Mouse (Mus musculus) heart, adult 2 months (tissue): ENCODE results near the gene E130218I03Rik. TPM values are rescaled to one million over a fixed set of nuclear protein-coding genes. Genes with fewer than 3 reads are reported as not detected.

Source experiments
- DNase-seq, 2 experiments: peaks; one replicate each; pipeline ENCODE4 v3.0.0; 2021
- H3K27ac ChIP-seq: fragments of 200-600 bp; 2 replicates; pipeline ENCODE4 v1.8.1; 2022
- H3K27me3 ChIP-seq: fragments of 200-500 bp; 2 replicates; pipeline ENCODE4 v1.6.1; 2012; ENCODE audit warnings: mild to moderate bottlenecking, low read length, inconsistent platforms, mixed read lengths; ENCODE audit not compliant: control insufficient read depth, insufficient read depth
- H3K36me3 ChIP-seq: fragments of 200-500 bp; 2 replicates; pipeline ENCODE4 v1.6.1; 2012; ENCODE audit warnings: low read length, inconsistent platforms; ENCODE audit not compliant: control insufficient read depth, insufficient read depth
- H3K4me1 ChIP-seq: fragments of 200-500 bp; 2 replicates; pipeline ENCODE4 v1.6.1; 2011; ENCODE audit warnings: low read length; ENCODE audit not compliant: control insufficient read depth, insufficient read depth
- H3K4me3 ChIP-seq: fragments of 200-600 bp; 2 replicates; pipeline ENCODE4 v1.8.1; 2022
- H3K79me2 ChIP-seq: fragments of 200-500 bp; replicated peaks from 2 replicates; pipeline ENCODE4 v1.6.1; 2012; ENCODE audit warnings: mild to moderate bottlenecking, inconsistent platforms, low read length, moderate library complexity, mixed read lengths; ENCODE audit not compliant: control insufficient read depth, insufficient read depth
- H3K9ac ChIP-seq: fragments of 200-500 bp; 2 replicates; pipeline ENCODE4 v1.6.1; 2012; ENCODE audit warnings: low read depth, mild to moderate bottlenecking, control low read depth, inconsistent platforms, low read length, mixed read lengths
- CTCF ChIP-seq: fragments of 200-600 bp; IDR thresholded peaks from 2 replicates; pipeline ENCODE4 v1.8.1; 2022; ENCODE audit warnings: antibody characterized with exemption, mild to moderate bottlenecking, moderate library complexity
- EP300 ChIP-seq: fragments of 200-500 bp; IDR thresholded peaks from 2 replicates; pipeline ENCODE4 v1.6.1; 2011; ENCODE audit warnings: low read depth, low read length, control low read depth; ENCODE audit not compliant: insufficient read depth
- POLR2A ChIP-seq: fragments of 200-500 bp; IDR thresholded peaks from 2 replicates; pipeline ENCODE4 v1.6.1; 2011; ENCODE audit warnings: mild to moderate bottlenecking, low read depth, low read length, control low read depth; ENCODE audit not compliant: insufficient read depth
- WGBS: fragments of 180-500 bp; shearing (Covaris S2); methylation state at CpG from one replicate; pipeline ENCODE4 v1.1.7; 2018; 5-methylcytosine and 5-hydroxymethylcytosine counted together
- intact Hi-C: fragments of 180-260 bp; cut with DNase I; formaldehyde crosslinking; loops from one replicate; pipeline ENCODE4 v1.15.1; 2025
- polyA plus RNA-seq: library from polyadenylated mRNA; depleted of rRNA; stranded (reverse); fragments of >200 nt; gene quantifications from 2 replicates; pipeline ENCODE4 v1.2.3, GENCODE M21; 2012
- total RNA-seq, 2 experiments: library from RNA; stranded (reverse); gene quantifications; 2 replicates each; pipeline ENCODE4 v1.2.3; 2021

Gene E130218I03Rik
- total and polyA plus RNA-seq, 3 experiments = not detected

DNA sequence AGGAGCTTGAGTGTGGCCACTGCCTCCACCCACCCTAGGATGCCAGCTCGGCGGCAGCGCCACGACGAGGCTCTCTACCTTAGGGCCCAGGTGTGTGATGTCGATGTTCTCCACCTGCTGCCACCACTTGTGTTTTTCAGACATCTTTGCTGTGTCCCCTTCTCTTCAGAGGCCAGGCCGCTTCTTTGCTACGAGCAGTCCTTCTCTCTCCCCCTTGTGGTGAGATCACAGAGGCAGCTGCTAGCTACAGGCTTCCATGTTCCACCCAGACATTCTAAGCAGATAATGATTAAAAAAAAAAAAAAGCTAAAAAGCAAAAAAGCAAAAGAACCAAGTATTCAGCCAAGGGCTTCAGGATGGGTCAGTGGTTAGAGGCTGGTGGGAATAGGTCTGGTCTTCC is 16.3 kb upstream of the E130218I03Rik start, which contains the start of gene Catsper4:
TSS of gene Catsper4 (minus strand) at position 190 of the 400 bp plus-strand sequence.
- WGBS = 73% methylated on average over 8 of the region's 8 CpGs
- intact Hi-C loops = no loop called here

GRCm38 (mm10) chr4:134230431-134230830 is 13.0 kb upstream of the E130218I03Rik start:
- WGBS = 34% methylated on average over 8 of the region's 8 CpGs
- TF ChIP-seq EP300 (no peak), POLR2A (no peak), CTCF (no peak)
- Histone ChIP-seq H3K36me3 (no peaks in the 10 kb centered on the region), H3K4me3 (no peak overlapping the region), H3K4me1 (no peaks in the 10 kb centered on the region), H3K9ac (no peak overlapping the region), H3K27ac (no peak overlapping the region), H3K27me3 (no peaks in the 10 kb centered on the region), H3K79me2 (no peaks in the 10 kb centered on the region)
- DNase-seq = no peak
- intact Hi-C loops = no loop called here

More for the DNA sequence above, 16.3 kb upstream of the E130218I03Rik start, which contains the start of gene Catsper4:
- H3K27ac ChIP-seq = no peak within 1 kb of the TSS
- H3K27me3 ChIP-seq = no peaks in the 10 kb centered on the region
- no peak within 1 kb of the TSS for H3K9ac ChIP-seq
- H3K4me1 ChIP-seq = no peaks in the 10 kb centered on the region
- H3K79me2 ChIP-seq = no peaks in the 10 kb centered on the region
- no peak for DNase-seq
- TF ChIP-seq CTCF (no peak), POLR2A (no peak), EP300 (no peak)
- no peak within 1 kb of the TSS for H3K4me3 ChIP-seq
- H3K36me3 ChIP-seq = no peaks in the 10 kb centered on the region

DNA sequence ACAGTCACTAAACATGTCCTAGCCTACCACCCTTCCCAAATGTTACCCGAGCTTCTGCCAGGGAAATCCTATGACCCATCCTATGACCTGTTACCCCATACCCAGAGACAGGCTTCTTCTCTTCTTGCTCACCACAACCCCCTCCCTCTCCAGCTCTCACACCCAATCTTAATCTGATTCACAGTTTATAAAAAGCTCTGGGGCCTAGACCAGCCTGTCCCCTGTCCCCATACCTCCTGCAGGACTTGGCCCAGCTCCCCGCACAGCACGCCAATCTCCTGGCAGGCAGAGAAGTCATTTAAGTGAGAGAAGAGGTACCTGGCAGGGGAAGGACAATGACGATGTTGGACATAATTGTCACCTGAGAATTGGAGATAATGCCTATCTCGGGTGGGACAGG is 8.6 kb upstream of the E130218I03Rik start:
- H3K27ac ChIP-seq = no peak overlapping the region; the same call in 1 of the 2 replicates
- H3K27me3 ChIP-seq = no peaks in the 10 kb centered on the region
- no peak for TF ChIP-seq EP300
- no peak for TF ChIP-seq CTCF
- TF ChIP-seq POLR2A = no peak
- DNase-seq = peak in 1 of 2 experiments; percentile 45
- 50% methylated on average over 5 of the region's 5 CpGs for WGBS
- H3K36me3 ChIP-seq = no peaks in the 10 kb centered on the region
- intact Hi-C loops = no loop called here
- H3K4me1 ChIP-seq = peaks cover 1% of the 10 kb centered on the region; the same call in 1 of the 2 replicates
- H3K4me3 ChIP-seq = no peak overlapping the region
- no peaks in the 10 kb centered on the region for H3K79me2 ChIP-seq
- no peak overlapping the region for H3K9ac ChIP-seq

GRCm38 (mm10) chr4:134237582-134238278 is 5.7 kb upstream of the E130218I03Rik start:
- Histone ChIP-seq H3K27me3 (no peaks in the 10 kb centered on the region), H3K27ac (peak overlapping the region; percentile 65), H3K9ac (peak overlapping the region; percentile 34), H3K79me2 (no peaks in the 10 kb centered on the region), H3K4me1 (peaks cover 1% of the 10 kb centered on the region; the same call in 1 of the 2 replicates), H3K4me3 (peak overlapping the region; percentile 33; the same call in 1 of the 2 replicates), H3K36me3 (no peaks in the 10 kb centered on the region)
- 32% methylated on average over 19 of the region's 19 CpGs for WGBS
- intact Hi-C loops = no loop called here
- no peak for DNase-seq
- TF ChIP-seq POLR2A = no peak
- no peak for TF ChIP-seq EP300
- no peak for TF ChIP-seq CTCF

GRCm38 (mm10) chr4:134238279-134238651 is 5.2 kb upstream of the E130218I03Rik start, which contains the start of gene Cnksr1:
Cnksr1 (minus strand) TSS chr4:134238399.
- DNase-seq = peak; percentile 77 to 80
- Histone ChIP-seq H3K4me3 (peak within 1 kb of the TSS; percentile 33; the same call in 1 of the 2 replicates), H3K27me3 (no peaks in the 10 kb centered on the region), H3K79me2 (no peaks in the 10 kb centered on the region), H3K4me1 (peaks cover 1% of the 10 kb centered on the region; the same call in 1 of the 2 replicates), H3K36me3 (no peaks in the 10 kb centered on the region), H3K9ac (peak within 1 kb of the TSS; percentile 34), H3K27ac (peak within 1 kb of the TSS; percentile 65)
- 2% methylated on average over 18 of the region's 18 CpGs for WGBS
- TF ChIP-seq EP300 = no peak
- TF ChIP-seq POLR2A = no peak
- TF ChIP-seq CTCF = no peak
- intact Hi-C loops = no loop called here

DNA sequence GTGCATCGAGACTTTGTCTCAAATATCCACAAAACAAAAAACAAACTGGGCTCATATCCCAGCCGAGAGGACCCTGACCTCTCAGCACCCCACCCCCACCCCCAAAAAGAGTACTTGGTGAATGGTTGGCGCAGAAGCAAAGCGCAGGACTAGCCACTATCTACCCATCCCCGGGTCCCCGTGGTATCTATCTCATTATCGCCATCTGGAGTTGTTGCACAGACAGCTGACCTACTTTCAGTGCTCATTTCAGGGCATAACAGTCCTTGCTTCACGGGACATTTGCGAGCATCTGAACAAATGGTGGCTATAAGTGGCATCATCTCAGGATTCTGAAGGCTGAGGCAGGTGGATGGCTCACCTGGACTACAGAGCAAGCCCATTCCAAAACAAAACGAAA is 4.8 kb upstream of the E130218I03Rik start:
- Histone ChIP-seq H3K27ac (no peak overlapping the region; the same call in none of the 2 replicates), H3K79me2 (no peaks in the 10 kb centered on the region), H3K27me3 (no peaks in the 10 kb centered on the region), H3K9ac (no peak overlapping the region), H3K4me1 (peaks cover 1% of the 10 kb centered on the region; the same call in 1 of the 2 replicates), H3K4me3 (peak overlapping the region; percentile 33; the same call in 1 of the 2 replicates), H3K36me3 (no peaks in the 10 kb centered on the region)
- WGBS = 14% methylated on average over 10 of the region's 10 CpGs
- intact Hi-C loops = no loop called here
- TF ChIP-seq POLR2A (no peak), EP300 (no peak), CTCF (no peak)
- no peak for DNase-seq
